Mouse (Mus musculus) gastrocnemius, adult 18-20 months (tissue): ENCODE data around the gene Flt3. TPM values are rescaled to one million over a fixed set of nuclear protein-coding genes. Genes with fewer than 3 reads are reported as not detected.

ENCODE experiments used
- DNase-seq: peaks from one replicate; pipeline ENCODE4 v3.0.0; 2021; ENCODE audit warnings: low spot score
- long read RNA-seq, 2 experiments: library from polyadenylated mRNA; stranded (forward); transcript quantifications; one replicate each; pipeline ENCODE4 v2.0.0; 2021
- total RNA-seq, 2 experiments: library from RNA; stranded (reverse); gene quantifications; 2 replicates each; pipeline ENCODE4 v1.2.3; 2021

The Flt3 gene
- total RNA-seq, result under 1 TPM; 0.07 TPM
- long read RNA-seq, experiment 1, result 0 reads
- long read RNA-seq, experiment 2, result 0 reads

DNA sequence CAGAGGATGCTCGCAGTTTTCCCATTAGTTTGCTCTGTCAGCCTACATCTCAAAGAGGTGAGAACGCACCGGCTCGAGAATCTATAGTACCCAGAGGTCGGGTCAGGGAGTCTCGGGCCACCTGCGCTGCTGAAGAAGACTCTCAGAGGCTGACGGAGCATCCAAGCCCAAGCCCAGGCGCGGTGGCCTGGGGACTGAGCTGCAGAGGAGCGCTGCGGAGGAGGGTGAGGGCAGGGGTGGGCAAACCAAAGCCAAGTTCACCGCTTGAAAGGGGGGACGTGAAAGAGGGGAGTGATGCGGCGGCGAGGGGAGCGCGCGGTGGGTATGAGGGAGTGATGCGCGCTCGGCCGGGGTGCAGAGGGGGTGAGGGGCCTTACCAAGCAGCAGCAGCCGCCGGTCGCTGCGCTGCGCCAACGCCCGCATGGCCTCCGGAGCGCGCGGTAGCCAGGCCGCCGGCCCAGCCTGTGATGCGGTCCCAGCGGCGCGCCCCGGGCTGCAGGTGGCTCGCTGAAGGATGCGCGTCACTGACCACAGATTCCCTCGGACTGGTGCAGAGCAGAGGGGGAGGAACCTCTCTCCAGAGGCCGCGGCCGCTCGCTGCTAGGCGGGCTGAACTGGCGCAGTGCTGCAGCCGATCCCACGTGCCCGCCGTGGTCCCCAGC, at the start of gene Flt3:
Gene Flt3, minus strand, starts transcription at position 647 of the 662 bp plus-strand sequence.
- no peak for DNase-seq

DNA sequence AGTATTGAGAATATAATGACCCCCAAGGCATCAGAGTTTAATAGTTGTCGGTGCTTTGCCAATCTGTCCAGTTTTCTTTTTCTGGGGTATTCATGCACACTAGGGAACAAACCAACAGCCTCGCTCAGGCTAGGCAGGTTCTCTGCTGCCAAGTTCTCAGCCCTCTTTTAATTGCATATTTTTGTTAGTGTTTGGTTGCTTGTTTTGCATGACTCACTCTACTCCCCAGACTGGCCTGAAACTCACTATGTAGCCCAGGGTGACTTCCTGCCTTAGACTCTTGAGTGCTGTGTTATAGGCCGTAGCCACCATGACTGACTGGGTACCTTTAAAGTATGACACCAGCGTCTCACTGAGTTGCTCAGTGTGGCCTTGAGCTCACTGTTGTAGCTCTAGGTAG, 48.6 kb upstream of the Flt3 start:
- DNase-seq, result no peak

DNA sequence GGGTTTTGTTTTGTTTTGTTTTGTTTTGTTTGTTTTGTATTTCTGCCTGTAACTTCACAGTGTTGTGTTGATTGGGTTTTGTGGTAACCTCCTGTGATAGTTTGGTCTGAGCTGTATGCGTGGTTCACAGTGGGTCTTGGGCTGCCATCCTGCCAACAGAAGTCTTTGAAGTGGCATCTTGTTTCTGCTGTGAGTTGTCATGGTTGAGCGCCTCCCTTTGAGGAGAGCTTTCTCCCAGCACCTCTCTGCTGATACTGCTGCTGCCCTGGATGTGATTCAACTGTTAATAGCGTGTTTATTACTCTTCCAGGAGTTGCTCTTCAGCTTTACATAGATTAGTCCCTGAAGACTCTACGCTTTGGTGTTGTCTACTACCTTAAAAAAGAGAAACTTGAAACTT, 48.2 kb upstream of the Flt3 start:
- no peak for DNase-seq

GRCm38 (mm10) chr5:147445252-147445651, 45.0 kb upstream of the Flt3 start:
- DNase-seq, result no peak

GRCm38 (mm10) chr5:147444757-147445156, 44.5 kb upstream of the Flt3 start:
- DNase-seq, result no peak

DNA sequence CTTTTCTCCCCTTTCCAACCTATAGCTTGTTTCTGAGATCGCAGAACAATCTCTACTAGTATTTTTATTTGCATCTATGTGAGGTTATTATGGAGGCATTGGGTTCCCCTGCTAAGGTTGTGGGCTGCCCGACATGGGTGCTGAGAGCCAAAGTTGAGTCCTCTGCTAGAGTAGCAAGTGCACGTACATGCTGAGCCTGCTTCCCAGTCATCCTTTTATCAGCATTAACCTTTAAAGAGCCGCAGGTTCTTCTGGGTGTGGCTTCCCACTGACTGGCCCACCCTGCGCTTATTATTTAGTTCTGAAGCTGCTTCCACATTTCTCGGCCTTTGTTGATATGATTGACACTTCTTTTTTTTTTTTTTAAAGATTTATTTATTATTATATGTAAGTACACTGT, 44.0 kb upstream of the Flt3 start:
- no peak for DNase-seq

DNA sequence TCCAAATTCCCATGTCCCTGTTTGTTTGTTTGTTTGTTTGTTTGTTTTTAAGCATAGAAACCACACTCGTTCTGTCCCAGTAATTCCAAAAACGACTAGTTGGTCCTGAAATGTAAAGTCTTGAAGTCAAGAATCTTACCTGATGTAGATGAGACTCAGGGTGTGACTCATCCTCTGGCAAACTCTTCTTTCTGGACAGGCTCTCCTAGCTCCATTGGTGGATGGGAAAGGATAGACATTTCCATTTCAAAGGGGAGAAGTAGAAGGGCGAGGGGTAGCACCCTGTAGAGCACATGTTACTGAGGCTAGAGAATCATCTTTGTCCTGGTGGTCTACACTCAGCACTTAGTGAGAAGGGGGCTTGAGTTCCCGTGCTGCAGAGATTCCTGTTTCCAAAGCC, 42.5 kb upstream of the Flt3 start:
- DNase-seq, result no peak

- no peak for DNase-seq
Observed at GRCm38 (mm10) chr5:147441979-147442378, 41.7 kb upstream of the Flt3 start.

GRCm38 (mm10) chr5:147440996-147441507, 40.8 kb upstream of the Flt3 start:
- DNase-seq, result no peak

GRCm38 (mm10) chr5:147436491-147436890, 36.2 kb upstream of the Flt3 start:
- no peak for DNase-seq

GRCm38 (mm10) chr5:147435751-147436150, 35.5 kb upstream of the Flt3 start:
- no peak for DNase-seq

DNA sequence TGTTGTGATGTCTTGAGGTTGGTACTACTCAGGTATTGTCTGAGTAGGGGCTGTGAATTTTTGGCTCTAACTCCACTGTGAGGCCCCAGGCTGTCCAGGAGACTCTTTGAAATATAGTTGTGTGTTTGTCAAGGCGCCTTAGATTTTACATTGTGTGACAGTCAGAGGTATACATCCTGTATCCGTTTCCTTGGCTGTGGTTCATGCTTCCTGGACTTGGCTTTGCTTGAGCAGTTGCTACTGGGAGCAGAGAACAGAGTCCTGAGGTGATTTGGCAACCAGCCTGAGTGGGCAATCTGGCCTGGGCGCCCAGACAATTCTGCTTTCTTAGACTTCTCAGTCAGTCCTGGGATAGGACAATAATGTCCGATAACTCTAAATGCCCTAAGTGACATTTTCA, 34.9 kb upstream of the Flt3 start:
- DNase-seq, result no peak

- no peak for DNase-seq
Observed at GRCm38 (mm10) chr5:147432927-147433326, 32.6 kb upstream of the Flt3 start.

- peak; percentile 47 for DNase-seq
Observed at GRCm38 (mm10) chr5:147430936-147431839, 30.9 kb upstream of the Flt3 start.

DNA sequence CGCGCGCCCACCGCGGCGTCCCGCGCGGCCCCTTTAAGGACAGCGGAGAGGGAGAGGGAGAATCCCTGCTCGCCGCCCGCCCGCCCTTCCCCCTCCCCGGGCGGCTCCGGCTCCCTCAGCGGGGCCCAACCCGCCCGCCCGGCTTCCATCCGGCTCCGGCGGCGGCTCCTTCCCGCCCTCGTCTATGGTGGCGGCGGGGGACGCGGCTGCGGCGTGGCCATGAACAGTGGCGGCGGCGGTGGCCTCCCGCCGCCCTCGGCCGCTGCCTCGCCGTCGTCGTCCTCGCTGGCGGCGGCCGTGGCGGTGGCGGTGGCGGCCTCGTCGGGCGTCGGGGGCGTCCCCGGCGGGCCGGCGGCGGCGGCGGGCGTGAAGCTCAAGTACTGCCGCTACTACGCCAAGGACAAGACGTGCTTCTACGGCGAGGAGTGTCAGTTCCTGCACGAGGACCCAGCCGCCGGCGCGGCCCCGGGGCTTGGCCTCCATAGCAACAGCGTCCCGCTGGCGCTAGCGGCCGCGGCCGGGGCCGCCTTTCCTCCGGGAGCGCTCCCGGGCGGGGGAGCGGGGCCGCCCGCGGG, 30.2 kb upstream of the Flt3 start:
- peak; percentile 35 for DNase-seq

- DNase-seq, result peak; percentile 95
Observed at GRCm38 (mm10) chr5:147429535-147430305, 29.4 kb upstream of the Flt3 start, which contains the start of gene Pan3. TSS of gene Pan3 (plus strand) at chr5:147430161.

GRCm38 (mm10) chr5:147426048-147426805, 25.9 kb upstream of the Flt3 start:
- no peak for DNase-seq

GRCm38 (mm10) chr5:147423612-147424011, 23.3 kb upstream of the Flt3 start:
- no peak for DNase-seq

DNA sequence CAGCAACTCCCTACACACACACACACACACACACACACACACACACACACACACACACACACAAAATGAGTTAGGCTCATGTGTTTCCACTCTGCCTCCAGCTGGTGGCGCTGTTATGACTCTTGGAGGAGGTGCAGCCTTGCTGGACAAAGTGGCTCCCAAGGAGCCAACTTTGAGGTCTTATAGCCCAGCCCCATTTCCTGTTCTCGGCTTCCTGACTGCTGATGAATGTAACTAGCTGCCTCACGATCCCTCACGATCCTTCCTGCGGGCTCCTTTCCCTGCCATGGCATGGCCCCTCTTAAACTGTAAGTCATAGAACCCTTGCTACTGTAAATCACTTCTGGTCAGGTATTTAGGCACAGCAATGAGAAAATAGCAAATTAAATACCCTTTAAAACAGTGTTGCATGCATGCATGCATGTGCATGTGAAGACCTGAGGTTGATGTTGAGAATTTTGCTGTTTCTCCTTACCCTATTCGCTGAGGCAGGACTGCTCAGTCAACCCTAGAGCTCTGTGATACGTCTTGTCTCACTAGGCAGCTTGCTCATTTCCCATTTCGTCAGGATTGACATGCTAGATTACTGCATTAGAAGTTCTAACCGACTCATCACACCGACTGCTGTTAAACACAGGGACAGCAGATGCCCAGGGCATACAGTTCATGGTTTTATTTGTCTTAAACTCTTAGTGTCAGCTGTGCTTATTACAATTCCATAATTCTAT, 18.3 kb upstream of the Flt3 start:
- peak; percentile 35 for DNase-seq

DNA sequence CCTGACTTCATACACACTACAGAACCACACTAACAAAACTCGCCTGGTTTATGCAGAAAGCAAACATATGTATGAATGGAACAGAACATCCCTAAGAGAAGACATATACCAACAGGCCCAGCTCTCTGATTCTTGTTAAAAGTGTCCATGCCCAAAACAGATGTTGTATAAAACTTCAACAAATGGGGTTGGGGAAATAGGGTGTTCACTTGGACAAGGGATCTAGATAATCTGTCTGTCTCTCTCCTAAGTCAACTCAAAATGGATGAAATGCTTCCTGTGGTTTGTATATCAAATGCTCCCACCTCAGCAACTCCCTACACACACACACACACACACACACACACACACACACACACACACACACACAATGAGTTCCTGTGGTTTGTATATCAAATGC, 17.7 kb upstream of the Flt3 start:
- DNase-seq, result no peak
